Mouse (Mus musculus) hindbrain, embryonic 15.5 days (tissue): ENCODE data around the gene Mmp1b. TPM values are rescaled to one million over a fixed set of nuclear protein-coding genes. Genes with fewer than 3 reads are reported as not detected.
"Not testable (repeated sequence)": the region's sequence is repeated elsewhere in the genome, so short reads cannot be mapped to it uniquely, and the experiment has no call there.

Source experiments
- ATAC-seq: fragments of 200-750 bp; cut with Nextera tagmentation; 2 replicates; pipeline ENCODE4 v1.8.0; 2017; ENCODE audit warnings: low read depth, moderate number of reproducible peaks, moderate TSS enrichment; ENCODE audit not compliant: low FRiP score
- H3K27ac ChIP-seq: fragments of 300-500 bp; sonication (generic); replicated peaks from 2 replicates; pipeline ENCODE4 v1.5.1; 2015; ENCODE audit warnings: mild to moderate bottlenecking, inconsistent platforms
- H3K27me3 ChIP-seq: fragments of 300-500 bp; sonication (generic); 2 replicates; pipeline ENCODE4 v1.6.1; 2015; ENCODE audit warnings: control low read depth, inconsistent platforms
- H3K36me3 ChIP-seq: fragments of 300-500 bp; sonication (generic); 2 replicates; pipeline ENCODE4 v1.6.1; 2015; ENCODE audit warnings: control low read depth, inconsistent platforms
- H3K4me1 ChIP-seq: fragments of 300-500 bp; sonication (generic); replicated peaks from 2 replicates; pipeline ENCODE4 v1.6.1; 2015; ENCODE audit warnings: control low read depth, inconsistent platforms
- H3K4me2 ChIP-seq: fragments of 300-500 bp; sonication (generic); 2 replicates; pipeline ENCODE4 v1.6.1; 2015; ENCODE audit warnings: moderate library complexity, mild to moderate bottlenecking, inconsistent platforms
- H3K4me3 ChIP-seq: fragments of 300-500 bp; sonication (generic); 2 replicates; pipeline ENCODE4 v1.5.1; 2015; ENCODE audit warnings: mild to moderate bottlenecking, inconsistent platforms
- H3K9ac ChIP-seq: fragments of 300-500 bp; sonication (generic); 2 replicates; pipeline ENCODE4 v1.6.1; 2015; ENCODE audit warnings: inconsistent platforms
- H3K9me3 ChIP-seq: fragments of 300-500 bp; sonication (generic); 2 replicates; pipeline ENCODE4 v1.6.1; 2016; ENCODE audit warnings: control low read depth, inconsistent platforms
- WGBS: fragments of 180-500 bp; shearing (Covaris S2); methylation state at CpG from one replicate; pipeline ENCODE4 v1.1.7; 2015; 5-methylcytosine and 5-hydroxymethylcytosine counted together
- polyA plus RNA-seq: library from polyadenylated mRNA; unstranded; fragments of >200 nt; fragmentation: Nextera tagmentation; extraction: Ambion mirVana; gene quantifications from 2 replicates; pipeline ENCODE4 v1.2.1, GENCODE M21; 2015

Gene Mmp1b
- polyA plus RNA-seq: not detected in 2 replicates

DNA sequence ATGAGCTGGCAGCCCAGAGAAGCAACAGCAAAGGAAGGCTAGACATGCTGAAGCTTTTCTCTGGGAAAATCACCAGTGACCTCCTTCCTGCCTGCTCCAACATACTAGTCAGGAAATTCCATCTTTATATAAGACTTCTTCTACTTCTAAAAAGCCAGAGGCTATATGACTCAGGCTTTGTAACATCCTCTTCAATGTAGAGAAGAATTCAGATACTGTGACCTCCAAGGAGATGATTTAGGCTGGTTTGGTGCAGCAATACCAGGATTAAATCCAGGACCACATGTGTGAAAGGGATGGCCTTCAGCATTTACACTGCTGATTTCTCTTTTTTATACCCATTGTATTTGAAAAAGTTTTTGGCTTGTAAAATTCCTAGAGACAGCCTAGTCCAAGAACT, at the start of gene Mmp1b:
Mmp1b (minus strand) TSS at position 101 of the 400 bp plus-strand sequence.
- no peak within 1 kb of the TSS for H3K4me2 ChIP-seq
- no peak within 1 kb of the TSS for H3K4me3 ChIP-seq
- no peak for ATAC-seq
- H3K36me3 ChIP-seq: no peaks in the 10 kb centered on the region
- H3K9ac ChIP-seq: no peak within 1 kb of the TSS
- H3K27ac ChIP-seq: no peak within 1 kb of the TSS
- H3K4me1 ChIP-seq: no peaks in the 10 kb centered on the region
- H3K9me3 ChIP-seq: no peaks in the 10 kb centered on the region
- H3K27me3 ChIP-seq: no peaks in the 10 kb centered on the region

DNA sequence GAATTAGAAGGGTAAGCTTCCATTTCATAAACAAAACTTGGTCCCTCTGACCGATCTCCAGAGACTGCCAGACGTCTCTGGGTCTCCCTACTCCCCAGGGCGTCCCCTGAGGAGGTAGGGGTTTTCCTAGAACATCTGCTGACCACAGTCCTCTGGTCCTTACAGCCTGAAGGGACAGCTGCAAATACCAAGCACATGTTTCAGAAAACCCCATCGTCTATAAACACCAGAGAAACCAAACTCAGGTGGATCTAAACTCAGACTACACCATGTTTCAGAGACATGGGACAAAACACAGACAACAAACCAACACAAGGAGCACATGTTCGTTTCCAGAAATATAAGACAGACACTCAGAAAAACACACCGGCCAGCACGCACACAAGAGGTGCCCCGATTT, 8.7 kb upstream of the Mmp1b start:
- not testable (repeated sequence) for H3K27ac ChIP-seq, H3K36me3 ChIP-seq, H3K4me2 ChIP-seq, ATAC-seq, H3K4me1 ChIP-seq, H3K9me3 ChIP-seq, H3K9ac ChIP-seq, H3K4me3 ChIP-seq, H3K27me3 ChIP-seq
- WGBS: 85% methylated on average over 8 of the region's 8 CpGs

GRCm38 (mm10) chr9:7354535-7354934, 33.3 kb downstream of the Mmp1b start:
- no peak overlapping the region for H3K27ac ChIP-seq
- H3K27me3 ChIP-seq: no peaks in the 10 kb centered on the region
- H3K4me3 ChIP-seq: no peak overlapping the region
- no peak for ATAC-seq
- H3K36me3 ChIP-seq: no peaks in the 10 kb centered on the region
- H3K9me3 ChIP-seq: no peaks in the 10 kb centered on the region
- no peaks in the 10 kb centered on the region for H3K4me1 ChIP-seq
- H3K4me2 ChIP-seq: no peak overlapping the region
- WGBS: 82% methylated on average over 3 of the region's 3 CpGs
- no peak overlapping the region for H3K9ac ChIP-seq

GRCm38 (mm10) chr9:7345513-7345912, 42.3 kb downstream of the Mmp1b start:
- H3K9me3 ChIP-seq: no peaks in the 10 kb centered on the region
- no peaks in the 10 kb centered on the region for H3K36me3 ChIP-seq
- no peak for ATAC-seq
- whole genome bisulfite sequencing: 91% methylated on average over 2 of the region's 2 CpGs
- no peak overlapping the region for H3K9ac ChIP-seq
- no peak overlapping the region for H3K27ac ChIP-seq
- H3K4me3 ChIP-seq: no peak overlapping the region
- H3K4me2 ChIP-seq: no peak overlapping the region
- no peaks in the 10 kb centered on the region for H3K27me3 ChIP-seq
- H3K4me1 ChIP-seq: no peaks in the 10 kb centered on the region

- no peak within 1 kb of the TSS for H3K9ac ChIP-seq
- no peaks in the 10 kb centered on the region for H3K36me3 ChIP-seq
- H3K9me3 ChIP-seq: no peaks in the 10 kb centered on the region
- ATAC-seq: no peak
- H3K27ac ChIP-seq: no peak within 1 kb of the TSS
- H3K4me1 ChIP-seq: no peaks in the 10 kb centered on the region
- no peak within 1 kb of the TSS for H3K4me2 ChIP-seq
- no peak within 1 kb of the TSS for H3K4me3 ChIP-seq
- H3K27me3 ChIP-seq: no peaks in the 10 kb centered on the region
These were observed 43.7 kb downstream of the Mmp1b start, which contains the start of gene Mmp12 for GRCm38 (mm10) chr9:7344107-7344506. Gene Mmp12, plus strand, starts transcription at chr9:7344381.

GRCm38 (mm10) chr9:7336740-7337483, 50.9 kb downstream of the Mmp1b start:
- no peak for ATAC-seq

DNA sequence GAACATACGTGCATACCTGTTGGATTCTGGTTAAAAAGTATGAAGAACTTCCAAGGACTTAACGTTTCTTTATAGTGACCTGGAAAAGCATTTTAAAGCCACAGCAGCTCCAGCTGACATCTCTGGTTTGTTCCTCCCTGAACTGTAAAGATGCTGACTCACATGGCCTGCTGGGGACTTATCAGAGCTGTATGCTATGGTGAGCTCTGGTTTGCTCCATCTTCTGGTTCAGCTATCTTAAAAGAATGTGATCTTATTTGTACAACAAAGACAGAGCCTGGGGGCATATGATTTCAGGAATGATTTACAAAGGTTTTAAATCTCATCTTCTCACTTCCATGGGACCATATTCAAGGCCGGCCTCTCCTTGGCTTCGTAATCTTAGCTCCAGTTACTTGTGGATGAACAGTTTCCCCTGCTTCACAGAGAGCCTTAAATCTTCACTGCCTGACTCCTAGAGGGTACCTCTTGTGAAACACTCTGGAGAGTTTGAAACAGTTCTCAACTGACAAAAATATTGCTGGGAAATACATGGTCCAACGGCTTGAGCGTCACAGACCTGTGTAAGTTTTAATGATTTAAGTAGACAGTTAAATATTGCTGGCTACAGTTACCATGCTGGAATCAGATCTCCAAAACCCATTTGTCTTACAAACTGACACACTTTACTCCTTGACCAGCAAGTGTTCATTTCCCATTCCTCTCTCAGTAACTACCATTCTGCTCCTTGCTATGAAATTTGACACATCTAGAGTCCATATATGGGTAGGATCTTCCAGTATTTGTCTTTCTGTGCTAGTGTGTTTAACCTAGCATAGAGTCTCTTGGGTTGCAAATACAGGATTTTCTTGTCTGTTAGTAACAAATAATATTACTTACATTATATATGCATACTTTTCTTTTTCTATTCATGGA, 51.8 kb downstream of the Mmp1b start:
- WGBS: 95% methylated on average over 5 of the region's 6 CpGs
- Histone ChIP-seq H3K4me1 (no peaks in the 10 kb centered on the region), H3K9me3 (no peaks in the 10 kb centered on the region), H3K9ac (no peak overlapping the region), H3K27ac (no peak overlapping the region), H3K4me3 (no peak overlapping the region), H3K36me3 (no peaks in the 10 kb centered on the region), H3K4me2 (no peak overlapping the region), H3K27me3 (no peaks in the 10 kb centered on the region)
- no peak for ATAC-seq

More at GRCm38 (mm10) chr9:7336740-7337483, 50.9 kb downstream of the Mmp1b start:
- Histone ChIP-seq H3K27ac (no peak overlapping the region), H3K27me3 (no peaks in the 10 kb centered on the region), H3K4me2 (no peak overlapping the region), H3K9me3 (no peaks in the 10 kb centered on the region), H3K36me3 (no peaks in the 10 kb centered on the region), H3K4me3 (no peak overlapping the region), H3K9ac (no peak overlapping the region), H3K4me1 (no peaks in the 10 kb centered on the region)

- Histone ChIP-seq H3K9ac (no peak overlapping the region), H3K27me3 (no peaks in the 10 kb centered on the region), H3K9me3 (no peaks in the 10 kb centered on the region), H3K27ac (no peak overlapping the region), H3K4me2 (no peak overlapping the region), H3K4me3 (no peak overlapping the region), H3K36me3 (no peaks in the 10 kb centered on the region), H3K4me1 (no peaks in the 10 kb centered on the region)
- ATAC-seq: no peak
These were observed 56.0 kb downstream of the Mmp1b start for GRCm38 (mm10) chr9:7331847-7332246.

Other genes starting within 250 kb of the Mmp1b start
- 18.5 and 19.8 TPM in 2 replicates for gene Dync2h1, start 203.6 kb downstream of the Mmp1b start, polyA plus RNA-seq
- gene Dcun1d5, start 203.5 kb downstream of the Mmp1b start, polyA plus RNA-seq: 92.2 and 99.8 TPM in 2 replicates
- gene Mmp13, start 115.5 kb downstream of the Mmp1b start, polyA plus RNA-seq: not detected in 2 replicates
- gene Mmp12, start 43.7 kb downstream of the Mmp1b start, polyA plus RNA-seq: not detected in 2 replicates
- gene Mmp3, start 57.8 kb upstream of the Mmp1b start, polyA plus RNA-seq: not detected in 2 replicates
- not detected in 2 replicates for gene Mmp10, start 114.3 kb upstream of the Mmp1b start, polyA plus RNA-seq
- 0.22 and 0.26 TPM in 2 replicates for gene Mmp8, start 170.4 kb upstream of the Mmp1b start, polyA plus RNA-seq
- gene Mmp27, start 183.3 kb upstream of the Mmp1b start, polyA plus RNA-seq: not detected in 2 replicates
- not detected in 2 replicates for gene Mmp20, start 240.2 kb upstream of the Mmp1b start, polyA plus RNA-seq